Mouse (Mus musculus) urinary bladder, adult 2 months (tissue): Measurements from ENCODE around the gene Cdkl3. TPM values are rescaled to one million over a fixed set of nuclear protein-coding genes. Genes with fewer than 3 reads are reported as not detected.
"Not testable (repeated sequence)": the region's sequence is repeated elsewhere in the genome, so short reads cannot be mapped to it uniquely, and the experiment has no call there.

Experiments used
- DNase-seq: peaks from one replicate; pipeline ENCODE4 v3.0.0; 2022; ENCODE audit warnings: low spot score
- polyA plus RNA-seq: library from polyadenylated mRNA; depleted of rRNA; stranded (reverse); fragments of >200 nt; gene quantifications from 2 replicates; pipeline ENCODE4 v1.2.3, GENCODE M21; 2012

Gene Cdkl3
- polyA plus RNA-seq, 1 experiment: 5.6 TPM

DNA sequence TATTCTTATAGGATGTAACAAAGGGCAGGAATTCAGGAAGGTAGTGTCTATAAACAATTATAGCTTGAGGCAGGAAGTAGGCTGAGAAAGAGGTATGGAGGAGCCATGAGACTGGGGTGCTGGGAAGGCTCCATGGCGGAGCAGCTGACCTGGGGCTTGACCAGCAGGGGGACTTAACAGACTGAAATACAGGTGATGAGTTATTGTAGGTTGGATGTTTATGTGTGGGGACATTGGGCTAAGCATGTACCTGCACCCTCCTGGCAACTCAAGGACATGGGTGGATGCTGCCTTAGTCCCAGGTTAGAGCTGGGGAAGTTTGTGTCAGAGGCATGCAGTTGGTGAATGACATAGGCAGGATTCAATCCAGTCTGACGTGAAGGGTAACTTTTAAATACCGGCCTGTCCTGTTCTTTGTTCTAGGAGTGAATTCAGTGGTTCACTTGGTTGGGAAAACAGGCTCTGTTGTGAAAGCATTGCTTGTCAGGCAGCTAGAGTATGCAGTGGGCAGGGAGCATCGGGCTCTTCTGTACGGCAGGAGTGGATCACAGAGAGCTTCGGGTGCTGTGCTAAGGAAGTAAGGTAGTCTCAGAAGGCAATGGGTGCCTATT, 72.8 kb downstream of the Cdkl3 start:
- DNase-seq: no peak

DNA sequence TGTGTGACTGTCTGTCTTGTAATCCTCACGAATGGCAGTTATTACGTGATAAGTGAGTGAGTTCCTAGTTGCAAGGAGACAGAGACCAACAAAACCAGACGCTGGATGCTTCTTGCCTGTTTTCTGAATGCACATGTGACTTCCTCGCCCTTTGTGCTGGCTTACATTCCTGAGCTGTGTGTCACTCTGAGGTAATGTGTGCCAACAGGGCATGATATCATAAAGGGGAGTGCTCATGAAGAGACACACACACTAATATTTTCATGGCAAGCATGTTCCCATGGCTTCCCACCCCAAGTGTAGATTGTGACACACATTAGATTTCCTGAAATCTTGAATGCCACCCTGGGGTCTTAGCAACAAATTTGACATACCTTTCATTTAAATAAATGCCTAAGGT, 73.9 kb downstream of the Cdkl3 start:
- DNase-seq: no peak

DNA sequence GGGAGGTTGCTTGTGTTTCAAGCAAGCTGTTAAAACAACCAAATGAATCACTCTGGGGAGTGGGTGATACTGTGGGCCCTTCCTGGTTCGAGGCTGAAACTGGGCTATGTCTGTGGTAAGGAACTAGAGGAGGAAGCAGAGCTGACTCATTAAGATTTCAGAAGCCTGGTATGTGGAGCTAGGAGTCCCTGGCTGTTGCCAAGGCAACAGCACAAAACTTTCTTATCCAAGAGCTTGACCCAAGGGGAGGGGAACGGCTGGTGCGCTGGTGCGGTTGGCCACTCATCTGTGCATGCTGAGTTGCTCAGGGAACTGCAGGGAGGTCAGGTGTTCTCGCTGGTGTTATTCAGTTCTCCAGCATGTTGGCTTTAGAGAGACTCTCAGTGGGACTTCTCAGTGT, 76.0 kb downstream of the Cdkl3 start:
- DNase-seq: no peak

DNA sequence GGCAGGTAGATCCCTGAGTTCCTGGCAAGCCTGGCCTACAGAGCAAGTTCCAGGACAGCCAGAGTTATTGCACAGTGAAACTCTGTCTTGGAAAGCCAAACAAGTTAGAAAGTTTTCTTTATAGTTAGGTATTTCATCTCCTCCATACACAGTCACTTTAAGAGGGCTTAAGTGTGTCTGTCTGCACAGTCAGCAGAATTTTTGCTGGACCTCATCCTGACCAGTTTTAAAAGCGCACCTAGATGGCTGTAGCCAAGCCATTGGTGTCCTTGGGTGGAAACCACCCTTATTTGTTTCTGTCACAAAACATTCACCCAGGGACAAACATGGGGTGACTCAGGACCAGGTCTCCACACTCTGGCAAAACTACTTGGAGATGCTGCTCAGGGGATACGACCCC, 76.6 kb downstream of the Cdkl3 start:
- no peak for DNase-seq

DNA sequence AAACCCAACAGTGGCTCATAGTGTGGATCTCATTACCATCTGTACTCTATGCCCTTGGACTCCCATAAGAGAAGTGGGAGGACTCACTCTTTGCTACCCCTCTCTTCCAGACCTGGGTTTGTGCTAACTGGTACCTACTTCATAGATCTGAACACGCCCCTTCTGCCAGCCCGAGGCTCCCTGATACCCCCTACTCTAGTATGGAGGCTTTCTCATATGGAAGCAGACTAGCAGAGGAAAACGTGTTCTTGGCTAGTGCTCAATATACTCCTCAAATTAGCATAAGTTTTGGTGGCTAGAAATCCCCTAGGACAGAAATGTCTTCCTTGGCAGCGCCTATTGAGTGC, 81.8 kb downstream of the Cdkl3 start:
- no peak for DNase-seq

DNA sequence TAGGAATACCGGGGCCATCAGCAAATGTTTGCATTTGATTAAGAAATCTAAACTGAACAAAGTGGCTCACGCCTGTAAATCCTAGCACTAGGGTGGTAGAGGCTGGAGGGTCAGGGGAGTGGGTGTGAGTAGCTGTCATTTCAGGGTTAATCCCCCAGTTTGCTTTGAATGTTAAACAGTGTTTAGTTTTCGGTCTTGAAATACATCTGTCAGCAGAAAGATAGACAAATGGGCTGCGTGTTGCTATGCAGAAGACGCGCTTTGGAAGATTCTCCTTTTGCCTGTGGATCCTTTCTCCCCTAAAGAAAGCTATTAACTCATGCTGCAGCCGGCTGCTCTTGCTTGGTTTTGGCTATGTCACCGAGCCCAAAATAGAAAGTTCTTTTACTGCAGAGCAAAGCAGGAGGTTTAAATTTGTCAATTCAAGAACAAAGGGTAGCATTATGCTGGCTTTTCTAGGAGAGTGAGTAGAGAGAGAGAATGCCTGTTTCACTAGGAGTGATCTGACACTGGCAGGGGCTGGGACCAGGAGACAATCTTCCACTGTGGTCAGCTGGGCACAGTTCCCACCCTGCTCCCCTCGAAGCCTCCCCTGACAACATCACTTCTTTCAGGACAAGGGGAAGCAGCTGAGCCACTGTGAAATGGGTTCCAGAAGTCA, 82.3 kb downstream of the Cdkl3 start:
- no peak for DNase-seq

DNA sequence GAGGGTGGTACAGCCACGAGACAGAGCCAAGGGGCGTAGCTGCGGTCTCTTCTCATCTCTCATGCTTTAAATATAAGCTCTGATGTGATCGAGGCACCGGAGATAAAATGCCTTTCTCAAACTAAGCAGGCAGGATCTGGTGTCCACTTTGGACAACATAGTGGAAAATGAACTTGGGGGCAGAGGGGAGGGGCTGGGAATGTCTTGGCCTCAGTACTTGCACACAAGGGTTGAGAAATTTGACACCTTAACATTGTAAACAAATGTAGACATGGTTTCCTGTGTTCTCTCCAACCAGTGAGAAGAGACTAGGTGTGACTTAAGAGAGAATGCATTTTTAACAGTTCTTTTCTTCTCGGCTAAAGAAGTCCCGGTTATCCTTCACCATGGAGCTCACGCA, 85.3 kb downstream of the Cdkl3 start:
- no peak for DNase-seq

DNA sequence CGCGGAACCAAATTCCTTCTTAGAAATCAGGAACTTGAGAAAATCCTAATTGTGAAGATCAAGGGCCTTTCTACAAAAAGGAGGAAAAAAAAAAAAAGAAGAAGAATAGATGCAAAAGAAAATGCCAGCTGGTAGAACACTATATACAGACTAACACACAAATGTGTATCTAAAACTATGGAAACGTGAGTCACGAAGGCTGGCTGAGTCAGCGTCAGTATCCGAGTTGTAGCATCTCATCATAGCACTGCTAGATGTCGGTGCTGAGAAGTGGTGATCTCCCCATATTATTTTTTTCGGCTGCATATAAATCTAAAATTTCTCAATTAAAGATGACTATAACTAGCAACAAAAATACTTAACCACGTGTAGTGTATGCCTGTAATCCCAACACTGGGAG, 87.2 kb downstream of the Cdkl3 start:
- no peak for DNase-seq

DNA sequence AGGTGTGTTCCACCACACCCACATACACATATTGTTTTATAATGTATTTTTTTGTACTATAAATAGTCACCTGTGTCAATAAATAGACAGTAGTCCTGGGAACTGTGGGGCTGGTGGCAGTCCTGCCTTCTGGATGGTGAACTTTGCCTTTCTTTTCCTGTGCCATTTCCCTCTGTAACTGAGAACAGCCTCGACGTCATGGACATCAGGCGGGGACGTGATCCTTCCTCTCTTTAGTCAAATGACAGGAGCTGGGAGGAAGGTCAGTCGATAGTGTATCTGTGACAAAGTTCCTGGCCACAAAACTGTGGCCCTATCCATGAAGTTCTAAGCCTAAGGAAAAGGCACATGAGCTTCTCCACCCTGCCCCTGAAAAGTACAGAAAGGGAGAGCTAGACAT, 90.5 kb downstream of the Cdkl3 start:
- no peak for DNase-seq

DNA sequence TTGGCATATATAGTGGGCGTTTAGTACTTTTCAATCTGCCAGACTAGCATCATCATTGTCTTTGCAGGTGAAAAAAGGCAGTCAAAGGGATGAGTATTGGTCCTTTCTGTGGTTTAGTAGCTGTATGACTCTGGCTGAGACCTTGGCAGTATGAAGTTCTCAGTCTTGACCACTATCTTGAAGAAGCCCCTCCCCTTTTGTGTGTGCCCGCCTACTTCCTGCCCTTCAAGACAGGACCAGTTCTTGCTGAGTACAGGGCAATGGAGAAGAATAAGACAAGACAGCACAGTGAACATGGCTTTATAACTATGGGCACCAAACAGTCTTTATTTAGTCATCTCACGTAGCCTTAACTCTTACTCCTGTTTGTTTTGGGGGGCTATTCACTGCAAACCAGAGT, 93.0 kb downstream of the Cdkl3 start:
- no peak for DNase-seq

DNA sequence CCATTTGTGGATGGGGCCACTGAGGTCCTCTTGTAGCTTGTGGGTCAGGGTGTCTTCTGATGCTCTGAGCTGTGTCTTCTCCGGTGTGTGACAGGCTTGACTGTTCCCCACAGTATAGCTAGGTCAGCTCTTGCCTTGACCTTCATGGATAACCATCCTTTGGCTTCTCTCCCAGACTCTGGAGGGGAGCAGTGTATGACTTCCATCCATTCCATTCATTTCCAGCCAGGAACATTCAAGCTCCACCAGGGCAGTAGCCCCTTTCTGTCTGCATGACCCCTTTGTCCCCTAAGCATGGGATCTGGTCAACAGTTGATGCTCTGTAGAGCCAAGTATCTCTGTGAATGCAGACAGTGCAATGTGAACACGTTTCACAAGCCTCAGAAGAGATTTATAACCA, 93.6 kb downstream of the Cdkl3 start:
- no peak for DNase-seq

DNA sequence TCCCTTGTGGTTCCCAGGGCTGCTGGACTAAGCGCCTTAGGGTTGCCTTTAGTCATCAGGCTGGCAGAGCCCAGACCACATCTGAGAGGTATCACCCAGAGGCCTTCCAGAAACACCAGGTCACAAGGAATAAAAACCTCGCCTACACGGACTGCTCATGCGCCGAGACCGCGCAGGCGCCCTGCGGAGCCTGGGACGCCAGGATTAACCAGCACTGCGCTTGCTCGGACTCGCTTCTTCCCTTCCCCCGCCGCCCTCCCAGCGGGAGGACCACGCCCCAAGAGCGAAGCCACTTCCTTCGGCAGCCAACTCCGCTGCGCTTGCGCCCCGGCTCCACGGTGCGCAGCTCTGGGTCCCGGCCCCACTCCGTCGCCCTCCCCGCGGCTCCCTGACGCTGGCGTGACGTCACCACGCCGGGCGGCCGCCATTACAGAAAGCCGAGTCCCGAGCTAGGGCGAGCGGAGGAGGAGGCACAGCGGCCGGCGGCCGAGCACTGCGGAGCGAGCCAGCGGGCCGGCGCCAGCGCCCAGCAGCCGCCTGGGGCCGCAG, 94.5 kb downstream of the Cdkl3 start, which contains the start of gene Ppp2ca:
Gene Ppp2ca, plus strand, starts transcription at position 284 of the 549 bp plus-strand sequence.
- peak; percentile 97 for DNase-seq

DNA sequence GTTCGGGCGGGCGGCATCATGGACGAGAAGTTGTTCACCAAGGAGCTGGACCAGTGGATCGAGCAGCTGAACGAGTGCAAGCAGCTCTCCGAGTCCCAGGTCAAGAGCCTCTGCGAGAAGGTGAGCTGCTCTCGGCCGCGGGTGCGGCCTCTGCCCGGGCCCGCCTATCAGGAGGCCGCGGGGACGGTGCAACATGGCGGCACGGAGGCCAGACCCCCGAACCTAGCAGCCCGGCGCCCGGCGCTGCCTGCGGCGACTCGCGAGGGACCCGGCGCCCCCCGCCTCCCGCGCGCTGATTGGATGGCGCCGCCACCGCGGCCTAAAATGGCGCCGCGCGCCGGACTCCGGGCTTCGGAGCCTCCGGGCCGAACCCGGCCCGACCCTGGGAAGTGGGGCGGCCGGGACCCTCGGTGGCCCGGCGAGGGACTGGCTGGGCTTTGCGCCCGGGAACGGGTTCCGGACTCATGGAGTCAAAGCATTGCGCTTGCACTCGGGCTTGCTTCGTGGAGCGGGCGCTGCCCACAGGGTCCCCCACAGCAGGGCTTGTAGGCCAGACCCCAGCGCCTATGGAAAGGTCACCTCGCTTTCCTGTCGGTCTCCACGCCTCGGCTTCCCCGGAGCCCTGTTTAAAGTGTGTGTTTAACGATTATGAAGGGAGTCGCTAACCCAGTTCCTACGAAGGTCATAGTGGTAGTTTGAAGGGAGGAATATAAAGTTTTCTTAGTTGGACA, 95.2 kb downstream of the Cdkl3 start:
- DNase-seq: peak; percentile 73

DNA sequence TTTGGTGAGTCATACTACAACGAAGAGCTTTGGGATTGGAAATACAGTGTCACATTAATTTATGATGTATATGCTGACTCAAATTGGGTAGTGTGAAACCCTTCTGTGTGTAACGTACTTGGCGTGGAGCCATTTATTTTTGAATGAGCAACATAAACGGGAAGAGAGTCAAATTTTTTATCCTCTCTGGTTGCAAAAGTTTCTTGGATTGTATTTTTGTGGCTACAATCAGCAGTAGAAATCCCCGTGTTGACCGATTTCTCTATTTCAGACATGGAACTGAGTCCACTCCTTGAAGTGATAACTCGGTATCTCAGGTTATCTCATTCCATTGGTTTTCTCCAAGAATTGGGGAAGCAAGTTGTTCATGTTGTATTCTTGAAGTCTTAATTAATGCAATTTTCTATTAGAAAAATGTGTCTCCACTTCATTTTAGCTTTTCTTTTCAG, 95.8 kb downstream of the Cdkl3 start:
- no peak for DNase-seq

DNA sequence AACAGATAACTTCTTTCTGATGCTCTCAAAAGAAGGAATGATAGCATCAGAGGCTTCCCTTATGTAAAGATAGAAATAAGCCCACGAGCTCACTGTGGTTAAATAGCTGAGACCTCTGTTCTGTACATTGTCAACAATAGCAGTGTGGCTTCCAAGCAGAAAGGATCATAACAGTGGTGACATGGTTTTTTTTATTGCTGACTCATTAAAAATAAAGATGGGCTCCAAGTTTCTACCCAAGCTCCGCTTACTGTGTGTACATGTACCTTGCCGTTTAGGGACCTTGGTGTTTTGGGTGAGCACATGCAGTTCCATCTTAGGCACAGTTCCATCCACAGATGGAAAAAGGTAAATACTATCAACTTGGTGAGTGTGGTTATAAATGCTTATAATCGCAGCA, 99.0 kb downstream of the Cdkl3 start:
- DNase-seq: no peak

DNA sequence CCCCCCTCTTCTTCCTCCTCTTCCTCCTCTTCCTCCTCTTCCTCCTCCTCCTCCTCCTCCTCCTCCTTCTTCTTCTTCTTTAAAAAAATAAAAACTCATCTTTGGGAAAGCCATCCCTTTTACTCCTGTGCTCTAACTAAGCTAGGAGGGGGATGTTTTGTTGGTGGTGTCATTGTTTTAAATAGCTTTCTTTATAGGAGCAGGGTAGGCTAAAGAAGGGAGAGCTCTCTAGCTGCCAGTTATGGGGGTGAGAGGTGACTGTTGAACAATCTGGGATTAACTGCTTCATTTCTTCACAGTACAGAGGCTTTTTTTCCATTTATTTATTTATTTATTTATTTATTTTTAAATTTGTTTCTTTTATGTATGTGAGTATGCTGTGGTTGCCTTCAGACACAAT, 101.5 kb downstream of the Cdkl3 start:
- no peak for DNase-seq

DNA sequence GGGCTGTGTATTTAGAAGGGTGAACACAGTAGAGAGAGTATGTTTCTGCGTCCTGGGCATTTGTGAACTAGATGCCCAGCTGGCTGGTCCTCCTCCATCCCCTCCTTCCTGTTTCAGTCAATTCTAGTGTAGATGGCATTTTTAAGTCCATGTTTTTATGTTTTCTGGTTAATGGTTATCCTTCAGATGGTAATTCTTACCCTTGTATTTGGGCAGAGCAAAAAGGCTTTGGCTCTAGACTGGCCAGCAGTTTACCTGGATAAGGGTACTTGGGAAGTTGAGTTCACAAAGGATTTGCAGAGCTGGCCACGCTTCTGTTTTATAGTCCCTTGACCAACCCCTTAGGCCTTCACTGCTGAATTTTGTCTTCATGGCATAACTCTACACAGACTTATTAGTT, 102.0 kb downstream of the Cdkl3 start:
- DNase-seq: no peak

DNA sequence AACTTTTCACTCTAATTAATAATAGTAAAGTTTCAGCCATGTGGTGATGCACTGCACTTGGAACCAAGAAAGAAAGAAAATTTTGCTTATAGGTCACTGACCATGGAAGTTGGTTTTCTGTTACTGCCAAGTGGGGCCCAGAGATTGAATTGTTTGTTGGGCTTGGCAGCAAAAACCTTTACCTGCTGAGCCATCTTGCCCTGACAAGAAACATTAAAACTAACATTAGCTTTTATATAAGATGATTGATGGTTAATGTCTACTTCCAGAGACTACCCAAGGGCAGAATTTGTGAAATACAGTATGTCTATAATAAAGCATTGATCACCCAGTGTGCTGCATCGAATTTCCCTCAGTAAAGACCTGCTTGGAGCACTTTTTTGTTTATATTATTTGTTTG, 102.4 kb downstream of the Cdkl3 start:
- no peak for DNase-seq

DNA sequence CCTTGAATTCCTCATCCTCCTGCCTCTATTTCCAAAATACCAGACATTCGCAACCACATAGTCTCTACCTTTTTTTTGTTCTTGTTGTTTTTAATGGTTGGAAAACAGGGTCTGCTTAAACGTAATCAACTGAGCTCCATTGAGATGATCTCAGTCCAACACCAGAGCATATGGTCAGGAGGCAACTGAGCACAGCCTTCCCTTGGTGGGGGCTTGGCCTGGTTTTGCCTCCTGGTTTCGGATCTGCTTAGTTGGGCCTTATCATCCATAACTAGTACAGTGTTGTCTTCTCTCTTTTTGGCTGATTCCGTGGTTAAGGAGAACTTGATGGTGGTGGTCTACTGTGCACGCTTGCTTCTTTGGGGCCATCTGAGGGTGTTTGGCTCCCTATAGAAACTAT, 104.8 kb downstream of the Cdkl3 start:
- DNase-seq: no peak

DNA sequence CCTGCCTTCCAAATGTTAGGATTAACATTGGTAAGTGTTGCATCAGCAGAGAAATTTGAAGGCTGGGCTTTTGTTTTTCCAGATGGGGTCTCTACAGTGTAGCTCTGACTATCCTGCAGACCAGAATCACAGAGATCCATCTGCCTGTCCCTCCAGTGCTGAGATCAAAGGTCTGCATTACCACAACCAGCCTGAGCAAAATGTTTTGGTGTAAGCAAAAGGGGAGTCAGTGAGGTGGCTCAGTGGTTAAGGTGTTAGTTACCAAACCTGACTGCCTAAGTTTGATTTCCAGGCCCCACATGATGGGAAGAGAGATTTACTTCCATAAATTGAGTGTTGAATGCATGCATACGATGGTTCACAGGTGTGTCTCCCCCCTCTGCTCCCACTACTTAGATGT, 105.4 kb downstream of the Cdkl3 start:
- DNase-seq: no peak

DNA sequence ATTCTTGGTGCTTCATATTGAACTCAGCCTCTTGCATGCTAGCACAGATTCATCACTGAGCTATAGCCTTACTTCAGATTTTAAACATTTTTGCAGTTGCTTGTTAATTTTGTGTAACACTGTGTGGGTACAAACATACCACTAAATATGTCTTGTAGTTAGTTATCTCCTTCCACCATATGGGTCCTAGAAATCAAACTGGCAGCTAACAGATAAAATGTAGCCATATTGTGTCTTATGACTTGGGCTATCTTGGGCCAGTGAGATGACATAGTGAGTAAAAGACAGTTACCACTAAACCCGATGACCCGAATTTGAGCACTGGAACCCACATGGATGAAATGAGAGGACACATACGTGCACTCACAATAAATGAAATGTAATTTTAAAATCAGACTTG, 111.5 kb downstream of the Cdkl3 start:
- no peak for DNase-seq

DNA sequence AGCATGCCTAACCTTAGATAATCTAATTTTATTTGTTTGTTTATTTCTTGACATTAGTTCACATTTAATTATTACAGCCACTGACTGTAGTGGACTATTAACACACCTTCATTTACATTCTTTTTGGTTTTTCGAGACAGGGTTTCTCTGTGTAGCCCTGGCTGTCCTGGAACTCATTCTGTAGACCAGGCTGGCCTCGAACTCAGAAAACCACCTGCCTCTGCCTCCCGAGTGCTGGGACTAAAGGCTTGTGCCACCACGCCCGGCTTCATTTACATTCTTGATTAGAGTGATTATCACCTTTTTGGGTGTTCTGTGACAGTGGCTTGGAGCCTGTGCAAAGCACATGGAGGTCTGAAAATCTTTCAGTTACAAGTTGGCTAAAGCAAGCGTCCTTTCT, 112.1 kb downstream of the Cdkl3 start:
- not testable (repeated sequence) for DNase-seq

DNA sequence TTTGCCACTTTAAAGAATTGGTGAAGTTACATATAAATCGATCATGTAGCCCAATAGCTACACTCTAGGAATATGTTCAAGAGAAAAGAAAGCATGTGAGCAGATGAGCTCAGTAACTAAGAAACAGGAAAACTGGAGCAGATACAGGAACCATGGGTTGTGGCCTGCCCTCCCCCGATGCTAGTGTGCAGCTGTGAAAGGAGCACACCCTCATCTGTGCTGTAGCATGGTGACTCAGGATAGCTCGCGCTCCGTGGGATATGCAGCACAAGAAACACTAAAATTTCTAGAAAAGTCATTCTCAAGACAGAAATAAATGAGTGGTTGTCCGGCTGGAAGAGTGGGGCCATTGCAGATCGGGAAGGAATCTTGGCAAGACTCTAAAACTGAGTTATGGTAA, 113.1 kb downstream of the Cdkl3 start:
- no peak for DNase-seq
